Mouse (Mus musculus) brain, embryonic 14.5 days (tissue): ENCODE data around the gene Grm7. TPM values are rescaled to one million over a fixed set of nuclear protein-coding genes. Genes with fewer than 3 reads are reported as not detected.

ENCODE experiments used
- DNase-seq: peaks from one replicate; pipeline ENCODE4 v3.0.0-alpha.2; 2011; ENCODE audit warnings: low read depth
- CTCF ChIP-seq: fragments of 200-500 bp; IDR thresholded peaks from 2 replicates; pipeline ENCODE4 v1.5.1; 2012; ENCODE audit warnings: inconsistent platforms, mild to moderate bottlenecking, moderate library complexity, borderline replicate concordance; ENCODE audit not compliant: insufficient read depth, insufficient read length; ENCODE audit errors: extremely low read depth
- POLR2A ChIP-seq: fragments of 200-500 bp; IDR thresholded peaks from 2 replicates; pipeline ENCODE4 v1.6.1; 2012; ENCODE audit warnings: mild to moderate bottlenecking, inconsistent platforms, borderline replicate concordance; ENCODE audit not compliant: poor library complexity, insufficient read depth, insufficient read length, severe bottlenecking; ENCODE audit errors: extremely low read depth
- polyA plus RNA-seq: library from polyadenylated mRNA; depleted of rRNA; stranded (reverse); fragments of >200 nt; gene quantifications from 2 replicates; pipeline ENCODE4 v1.2.3, GENCODE M21; 2012

Grm7 gene
- polyA plus RNA-seq, 1 experiment = 14.3 TPM

DNA sequence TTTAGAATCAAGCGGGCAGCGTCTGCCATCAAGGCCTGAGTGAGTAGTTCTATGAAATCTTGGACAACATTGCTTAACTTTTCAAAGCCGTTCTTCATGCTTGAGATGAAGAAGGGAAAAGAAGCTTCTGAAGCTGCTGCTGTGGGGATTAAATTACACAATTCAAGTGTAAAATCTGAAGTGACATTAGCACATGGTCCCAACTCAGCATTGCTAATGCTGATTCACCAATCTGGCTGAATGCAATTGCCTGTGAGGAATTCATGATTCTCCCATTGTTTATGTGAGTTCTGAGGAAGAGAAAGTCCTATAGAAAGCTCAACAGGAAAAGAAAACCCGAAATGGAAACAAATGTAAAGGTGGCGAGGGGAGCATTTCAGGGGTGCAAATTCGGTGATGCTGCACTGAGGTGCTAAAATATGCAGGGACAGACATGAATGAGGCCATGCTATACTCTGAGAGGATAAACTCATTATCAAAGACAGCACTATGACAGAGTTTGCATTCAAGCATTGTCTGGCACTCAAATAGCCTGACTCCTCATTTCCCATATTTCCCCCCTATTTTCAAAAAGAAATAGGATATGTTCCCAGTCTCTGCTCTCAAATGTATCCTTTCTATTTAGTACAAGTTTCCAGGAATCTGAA lies 575.8 kb downstream of the Grm7 start:
- no peak for TF ChIP-seq POLR2A
- TF ChIP-seq CTCF = no peak
- peak; percentile 59 for DNase-seq

DNA sequence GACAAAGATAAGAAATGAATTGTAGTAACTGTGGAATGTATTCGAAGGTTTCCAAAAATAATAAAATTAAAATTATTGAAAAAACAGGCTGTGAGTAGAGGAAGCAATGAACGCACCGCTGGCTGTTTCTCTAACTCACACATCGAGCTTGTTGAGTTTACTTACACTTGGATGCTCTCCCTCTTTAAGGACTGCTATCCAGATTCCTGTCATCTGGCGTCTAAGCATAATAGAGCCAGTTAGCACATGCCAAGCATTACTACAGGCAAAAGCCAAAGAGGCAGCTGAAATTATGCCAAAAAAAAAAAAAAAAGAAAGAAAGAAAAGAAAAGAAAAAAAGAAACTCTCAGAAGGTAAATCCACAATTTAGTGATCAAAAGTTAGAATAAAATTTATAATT lies 609.8 kb downstream of the Grm7 start:
- peak; percentile 70 for DNase-seq
- TF ChIP-seq POLR2A = no peak
- no peak for TF ChIP-seq CTCF

DNA sequence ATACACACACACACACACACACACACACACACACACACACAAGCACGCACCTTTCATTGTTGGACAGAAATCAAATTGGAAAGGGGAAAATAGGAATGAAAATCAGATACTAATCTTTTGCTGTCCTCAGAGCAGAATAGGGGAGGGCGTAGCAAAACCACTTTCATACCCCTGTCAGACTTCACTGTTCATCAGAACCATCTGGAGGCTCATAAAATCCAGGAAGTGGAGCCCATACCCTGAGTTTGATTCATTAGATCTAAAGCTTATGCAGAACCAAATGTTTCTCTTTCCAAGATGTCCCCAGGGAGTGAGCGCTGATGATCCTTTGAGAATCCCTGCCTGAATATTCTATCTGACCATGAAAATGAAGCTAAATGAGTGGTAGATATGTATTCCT lies 611.6 kb downstream of the Grm7 start:
- TF ChIP-seq POLR2A (no peak), CTCF (no peak)
- DNase-seq = peak; percentile 32

DNA sequence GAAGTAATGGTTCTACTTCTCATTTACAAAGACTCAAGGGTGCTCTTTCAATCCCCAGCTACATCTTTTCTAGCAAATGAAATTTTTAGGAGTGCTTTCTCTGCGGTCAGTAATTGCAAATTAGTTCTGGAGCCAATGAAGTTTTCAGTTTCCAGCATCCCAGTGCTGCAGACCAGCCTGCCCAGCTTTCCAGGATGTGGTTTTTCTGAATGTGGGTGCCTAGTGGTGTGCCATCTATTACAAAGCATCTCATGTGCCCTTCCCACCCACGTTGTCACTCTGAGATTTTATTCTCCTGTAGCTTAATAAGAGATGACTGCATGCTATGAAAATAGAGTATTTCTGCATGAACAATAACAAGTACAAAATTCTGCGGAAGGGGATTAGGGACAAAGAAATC lies 612.9 kb downstream of the Grm7 start:
- no peak for DNase-seq
- TF ChIP-seq CTCF (no peak), POLR2A (no peak)

DNA sequence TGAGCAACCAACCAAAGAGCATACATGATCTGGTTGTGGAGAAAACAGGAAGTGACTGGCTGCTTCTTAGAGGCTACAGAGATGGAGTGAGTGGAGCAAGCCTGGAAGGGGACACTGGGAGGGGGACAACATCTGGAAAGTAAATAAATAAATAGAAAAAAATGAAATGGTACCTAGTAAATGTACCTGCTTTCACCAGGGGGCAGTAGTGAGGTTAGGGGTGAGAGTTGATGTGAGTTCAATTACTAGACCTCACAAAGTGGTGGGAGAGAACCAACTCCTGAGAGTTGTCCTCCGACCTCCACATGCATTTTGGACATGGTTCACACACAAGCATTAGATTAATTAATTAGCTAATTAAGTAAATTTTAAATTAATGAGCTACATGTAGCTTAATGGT lies 615.8 kb downstream of the Grm7 start:
- TF ChIP-seq POLR2A (no peak), CTCF (no peak)
- DNase-seq = no peak

DNA sequence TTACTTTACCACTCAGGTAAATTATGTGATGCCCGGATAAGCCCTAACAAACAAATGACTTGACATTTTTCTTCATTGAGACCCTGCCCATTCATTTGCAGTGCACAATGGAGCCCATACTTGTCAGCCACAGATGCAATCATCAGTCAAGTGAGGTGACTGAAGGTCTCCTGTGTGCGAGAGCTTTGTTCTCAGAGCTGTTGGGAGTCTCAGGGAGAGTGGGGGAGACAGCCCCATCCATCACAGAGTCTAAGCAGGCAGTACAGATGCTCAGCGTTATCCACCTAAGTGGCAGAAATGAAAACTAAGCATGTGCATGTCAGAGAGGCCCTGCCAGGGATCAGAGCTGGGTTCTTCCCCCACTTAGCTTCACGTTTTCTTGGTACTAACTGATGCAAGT lies 631.3 kb downstream of the Grm7 start:
- TF ChIP-seq CTCF = no peak
- no peak for TF ChIP-seq POLR2A
- peak; percentile 22 for DNase-seq

DNA sequence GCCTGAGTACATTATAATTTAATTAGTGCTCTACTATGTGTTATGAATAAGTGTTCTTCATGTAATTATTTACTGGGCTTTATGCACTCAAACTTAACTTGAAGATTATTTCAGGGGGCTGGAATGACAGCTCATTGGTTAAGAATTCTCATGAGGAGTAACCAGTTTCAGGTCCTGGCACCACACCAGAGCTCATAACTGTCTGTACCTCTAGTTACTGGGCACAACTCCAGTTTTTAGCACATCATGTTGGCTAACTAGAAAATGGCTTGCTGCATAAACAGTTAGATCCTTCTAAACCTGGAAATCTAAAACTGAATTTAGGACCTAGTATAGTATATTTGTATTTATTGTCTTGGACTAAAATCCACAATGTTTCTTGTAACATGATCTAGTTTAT lies 633.1 kb downstream of the Grm7 start:
- peak; percentile 35 for DNase-seq

DNA sequence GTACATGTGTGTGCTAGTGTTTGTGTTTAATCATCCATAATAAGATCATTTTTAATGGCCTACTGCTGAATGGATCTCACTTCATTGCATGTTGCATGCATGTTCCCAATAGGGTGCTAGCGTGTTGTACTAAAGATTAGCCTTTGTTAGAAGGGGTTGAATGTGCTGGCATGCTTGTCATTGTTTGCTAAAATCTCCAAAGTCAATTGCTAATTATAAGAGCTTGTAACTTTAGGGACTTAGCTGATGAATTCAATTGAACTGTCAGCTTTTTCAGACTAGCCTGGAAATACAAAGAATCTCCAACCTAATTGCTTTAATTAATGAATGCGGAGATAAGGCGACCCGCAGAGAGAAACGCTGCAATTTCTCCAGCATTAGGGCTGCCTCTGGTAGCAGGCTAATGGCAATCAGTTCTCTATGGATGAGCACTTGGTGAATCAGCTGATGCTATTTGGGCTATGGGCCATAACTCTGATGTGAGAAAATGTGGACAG lies 648.2 kb downstream of the Grm7 start:
- TF ChIP-seq POLR2A = no peak
- TF ChIP-seq CTCF = no peak
- peak; percentile 87 for DNase-seq

More for the DNA sequence above, 633.1 kb downstream of the Grm7 start:
- no peak for TF ChIP-seq CTCF
- TF ChIP-seq POLR2A = no peak

DNA sequence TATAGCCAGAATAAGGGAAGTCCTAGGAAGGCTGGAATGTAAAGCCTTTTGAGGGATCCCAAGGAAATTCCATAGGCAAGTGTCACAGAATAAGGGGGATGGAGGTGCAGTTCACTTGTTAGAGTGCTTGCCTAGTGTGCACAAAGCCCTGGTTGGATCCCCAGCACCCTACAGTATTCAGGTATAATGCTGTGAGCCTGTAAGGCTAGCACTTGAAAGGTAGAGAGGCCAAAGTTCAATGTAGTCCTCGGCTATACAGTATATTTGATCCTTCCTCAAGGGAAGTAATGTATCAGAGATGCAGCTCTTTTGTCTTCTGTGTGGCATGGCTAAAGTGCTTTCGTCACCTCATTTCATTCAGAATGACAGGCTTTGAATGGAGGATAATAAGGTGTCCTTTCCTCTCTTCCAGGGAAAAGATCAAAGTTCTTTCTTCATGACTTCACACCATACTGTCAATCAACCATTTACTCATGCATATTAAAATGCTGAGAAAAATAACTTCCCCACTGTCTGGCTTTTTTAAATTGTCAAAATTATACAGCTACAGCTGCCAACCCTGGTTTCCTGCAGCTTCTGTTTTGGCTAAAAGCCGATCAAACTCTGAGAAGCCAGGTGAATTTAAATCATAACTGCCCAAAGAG lies 658.7 kb downstream of the Grm7 start:
- TF ChIP-seq CTCF (no peak), POLR2A (no peak)
- peak; percentile 60 for DNase-seq

DNA sequence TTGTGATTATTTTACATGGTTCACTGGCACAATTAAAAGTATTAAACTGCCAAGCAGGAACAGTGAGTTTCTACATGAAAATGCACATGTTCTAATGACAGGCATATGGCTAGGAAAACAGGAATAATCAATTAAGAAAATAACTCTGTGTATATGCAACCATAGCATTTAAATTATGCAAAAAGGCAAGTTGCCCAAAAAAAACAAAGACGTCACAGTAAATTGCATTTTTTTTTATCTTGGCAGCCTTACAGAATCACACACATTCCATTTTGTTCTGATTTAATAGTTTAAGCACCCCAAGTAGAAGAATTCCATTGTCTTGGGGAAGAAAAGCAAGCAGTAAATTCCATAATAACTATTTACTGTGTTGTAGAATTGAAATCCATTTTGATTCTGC lies 716.3 kb downstream of the Grm7 start:
- TF ChIP-seq CTCF = no peak
- no peak for TF ChIP-seq POLR2A
- peak; percentile 54 for DNase-seq

DNA sequence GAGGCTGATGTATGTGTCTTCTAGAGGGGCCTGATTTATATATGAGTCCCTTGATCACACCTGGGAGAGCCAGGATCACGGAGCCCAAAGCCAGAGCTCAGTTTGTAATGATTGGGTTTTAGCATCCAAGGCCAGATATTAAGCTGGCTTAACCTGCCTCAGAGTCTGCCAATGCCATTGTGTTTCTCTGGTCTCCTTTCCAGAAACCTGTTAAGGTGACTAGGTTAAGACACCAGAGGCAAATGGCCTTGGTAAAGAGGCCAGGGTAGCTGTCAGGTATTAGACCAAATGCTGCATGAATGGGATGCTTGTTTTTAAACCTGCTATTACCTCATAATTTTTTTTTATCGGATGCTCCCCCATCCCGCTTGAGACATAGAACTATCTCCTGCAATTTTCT lies 722.7 kb downstream of the Grm7 start:
- no peak for TF ChIP-seq CTCF
- TF ChIP-seq POLR2A = no peak
- no peak for DNase-seq

DNA sequence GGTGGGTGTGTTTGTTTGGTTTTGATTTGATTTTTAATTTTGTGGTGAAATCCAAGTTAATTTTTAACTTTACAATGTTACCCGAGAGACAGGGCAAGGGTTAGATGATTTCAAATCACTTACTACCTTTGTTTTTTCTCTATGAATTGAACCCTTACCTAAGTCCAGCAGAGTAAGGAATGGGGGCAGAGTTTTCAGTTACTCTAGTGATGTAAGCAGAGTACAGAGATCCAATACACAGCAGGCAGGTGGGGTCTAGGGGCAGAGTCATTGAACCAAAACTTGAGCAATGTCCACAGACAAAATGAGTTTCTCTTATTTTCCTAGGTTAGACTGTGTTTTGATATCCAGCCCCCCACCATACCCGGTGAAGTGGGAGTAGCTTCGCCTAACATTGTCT lies 723.2 kb downstream of the Grm7 start:
- no peak for TF ChIP-seq CTCF
- no peak for TF ChIP-seq POLR2A
- no peak for DNase-seq
